Mouse (Mus musculus) urinary bladder, adult 18-20 months (tissue): Measurements from ENCODE around the gene Greb1.
A peak's percentile ranks its signal among the peaks of the same experiment; 100 is the strongest.

Experiments used
- DNase-seq, 2 experiments: peaks; one replicate each; pipeline ENCODE4 v3.0.0; 2022; ENCODE audit warnings: low spot score in 2 of 2, mixed read lengths in 2 of 2

Gene Greb1

DNA sequence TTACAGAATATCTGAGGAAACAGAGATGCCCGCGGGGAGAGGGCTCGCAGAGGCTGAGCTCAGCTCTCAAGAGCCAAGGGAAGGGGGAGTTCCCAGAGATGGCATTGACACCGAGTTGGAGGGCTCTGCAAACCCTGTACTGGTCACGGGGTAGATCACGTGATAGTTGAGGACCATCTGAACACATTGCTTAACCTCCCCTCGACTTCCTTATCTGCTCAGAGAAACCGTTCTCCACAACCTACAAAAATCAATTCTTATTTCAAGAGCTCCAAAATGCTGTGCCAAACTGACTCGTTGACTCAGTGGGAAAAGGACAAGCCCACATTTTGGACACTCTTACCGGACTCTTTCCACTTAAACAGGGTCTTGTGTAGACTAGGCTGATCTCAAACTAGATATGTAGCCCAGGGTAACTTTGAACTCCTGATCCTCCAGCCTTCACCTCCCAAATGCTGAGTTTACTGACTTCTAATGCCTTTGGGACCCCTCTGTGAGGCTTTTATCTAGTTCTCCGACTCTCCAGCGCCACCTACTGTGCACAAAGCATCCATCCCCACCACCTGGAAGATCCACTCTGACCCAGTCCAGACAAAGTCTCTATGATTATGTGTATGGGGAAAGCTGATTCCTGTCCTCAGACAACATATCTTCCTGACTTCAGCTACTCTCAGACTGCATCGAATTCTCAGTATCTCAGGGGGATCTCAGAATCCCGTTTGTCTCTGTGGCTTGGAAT, 166.4 kb downstream of the Greb1 start:
- DNase-seq = peak in 1 of 2 experiments; percentile 21

- no peak for DNase-seq
Measured at GRCm38 (mm10) chr12:16633235-16633634, 167.5 kb downstream of the Greb1 start.

- DNase-seq = no peak
Measured at GRCm38 (mm10) chr12:16631423-16631822, 169.3 kb downstream of the Greb1 start.

- no peak for DNase-seq
Measured at GRCm38 (mm10) chr12:16630866-16631185, 169.9 kb downstream of the Greb1 start.

GRCm38 (mm10) chr12:16630152-16630865, 170.4 kb downstream of the Greb1 start:
- no peak for DNase-seq
